11 mouse cellular contexts compared by ENCODE assay signal in the genomic region with DNA sequence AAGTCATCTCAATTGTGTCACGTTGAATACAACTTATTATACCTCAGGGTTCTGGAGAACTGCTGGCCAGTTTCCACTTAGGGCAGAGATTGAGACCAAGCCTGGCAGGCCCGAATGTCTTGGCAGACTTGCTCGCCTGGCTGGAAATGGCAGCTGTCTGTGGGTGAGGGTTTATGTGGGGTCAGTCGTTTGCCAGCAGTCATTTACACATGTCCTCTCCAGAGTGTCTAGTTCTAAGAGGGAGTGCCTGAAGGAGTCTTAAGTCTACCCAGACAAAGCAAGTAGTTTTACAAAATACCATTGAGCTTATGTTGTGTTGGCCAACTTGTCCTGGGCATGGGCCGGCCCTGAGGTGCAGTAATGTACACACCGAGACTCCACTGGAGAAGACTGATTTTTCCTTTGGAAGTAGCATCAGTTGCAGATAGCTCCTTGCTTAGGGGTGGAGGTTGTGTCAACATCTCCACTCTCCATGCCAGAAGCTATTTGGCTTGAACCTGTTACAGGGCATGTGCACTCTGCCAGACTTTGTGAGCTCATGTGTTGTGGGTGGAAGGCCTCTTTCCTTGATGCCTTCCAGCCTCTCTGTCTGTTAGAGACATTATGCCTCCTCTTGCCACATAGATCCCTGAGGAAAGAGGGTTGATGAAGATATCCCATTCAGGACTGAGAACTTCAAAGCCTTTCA.
DNase-seq lines count a peak whose midpoint lies in the region; ATAC-seq and TF ChIP-seq lines count a peak whose summit lies in the region.
"Had no signal": no experiment of that assay in that cellular context is flagged by ENCODE, and none has a peak within 500 bp of the region (broad histone marks: within the 10 kb centered on the region; RNA-seq: fewer than 3 reads in every experiment).

No protein-coding gene starts in this region.

- H3K4me3 ChIP-seq in hindbrain, embryonic 15.5 days: no peak overlapping the region
- no peak overlapping the region for H3K4me3 ChIP-seq in hindbrain, embryonic 10.5 days
- no peak overlapping the region for H3K4me3 ChIP-seq in lung, embryonic 16.5 days (ENCODE audit: low read length)
- H3K4me3 ChIP-seq in thymus, adult 2 months (ENCODE audit: control insufficient read depth, insufficient read depth, low read length): no peak overlapping the region
- H3K4me3 ChIP-seq: embryonic facial prominence, embryonic 13.5 days; neural tube, embryonic 13.5 days; stomach, embryonic 15.5 days had no signal

- H3K4me1 ChIP-seq in hindbrain, embryonic 15.5 days (replicated peaks): no peaks in the 10 kb centered on the region
- no peaks in the 10 kb centered on the region for H3K4me1 ChIP-seq in hindbrain, embryonic 10.5 days (replicated peaks)
- H3K4me1 ChIP-seq in lung, embryonic 16.5 days (replicated peaks; ENCODE audit: control insufficient read depth, insufficient read depth, low read length): peaks cover 7% of the 10 kb centered on the region
- H3K4me1 ChIP-seq in thymus, adult 2 months (replicated peaks; ENCODE audit: control insufficient read depth, insufficient read depth, low read length): no peaks in the 10 kb centered on the region
- H3K4me1 ChIP-seq: embryonic facial prominence, embryonic 13.5 days; neural tube, embryonic 13.5 days; stomach, embryonic 15.5 days had no signal

- H3K27ac ChIP-seq in hindbrain, embryonic 15.5 days (replicated peaks): no peak overlapping the region
- H3K27ac ChIP-seq in hindbrain, embryonic 10.5 days: no peak overlapping the region
- H3K27ac ChIP-seq in lung, embryonic 16.5 days (ENCODE audit: low read length): no peak overlapping the region
- H3K27ac ChIP-seq in thymus, adult 2 months (ENCODE audit: control insufficient read depth, insufficient read depth, low read length): no peak overlapping the region
- H3K27ac ChIP-seq: embryonic facial prominence, embryonic 13.5 days; neural tube, embryonic 13.5 days; stomach, embryonic 15.5 days had no signal

- intact Hi-C loops in gastrocnemius, postnatal 36 days (cut with DNase I): no loop called here

- no peak for DNase-seq in hindbrain, embryonic 10.5 days (ENCODE audit: low spot score)
- peak; percentile 15 to 39 for DNase-seq in adrenal gland, postnatal 36 days
- DNase-seq in gastrocnemius, postnatal 36 days: peak; percentile 64 to 75
- no peak for DNase-seq in thymus, postnatal 36 days
- DNase-seq in thymus, adult 2 months: no peak

- H3K9me3 ChIP-seq in hindbrain, embryonic 15.5 days: no peaks in the 10 kb centered on the region
- peaks cover 7% of the 10 kb centered on the region; the same call in 1 of the 2 replicates for H3K9me3 ChIP-seq in hindbrain, embryonic 10.5 days
- 0 out of 2 replicates have a peak, but pooled peaks cover 6% of the 10 kb centered on the region for H3K9me3 ChIP-seq in lung, embryonic 16.5 days (ENCODE audit: control insufficient read depth, low read length)
- H3K9me3 ChIP-seq: stomach, embryonic 15.5 days had no signal

- no peaks in the 10 kb centered on the region for H3K27me3 ChIP-seq in hindbrain, embryonic 15.5 days
- no peaks in the 10 kb centered on the region for H3K27me3 ChIP-seq in hindbrain, embryonic 10.5 days (ENCODE audit: insufficient read depth, poor library complexity, severe bottlenecking)
- no peaks in the 10 kb centered on the region for H3K27me3 ChIP-seq in lung, embryonic 16.5 days (ENCODE audit: control insufficient read depth, insufficient read depth, low read depth, low read length)
- H3K27me3 ChIP-seq in thymus, adult 2 months (ENCODE audit: control insufficient read depth, insufficient read depth, low read length): no peaks in the 10 kb centered on the region
- H3K27me3 ChIP-seq: embryonic facial prominence, embryonic 13.5 days; neural tube, embryonic 13.5 days; stomach, embryonic 15.5 days had no signal

- H3K9ac ChIP-seq in hindbrain, embryonic 15.5 days: no peak overlapping the region
- no peak overlapping the region for H3K9ac ChIP-seq in lung, embryonic 16.5 days (ENCODE audit: low read length)
- H3K9ac ChIP-seq: embryonic facial prominence, embryonic 13.5 days; neural tube, embryonic 13.5 days; stomach, embryonic 15.5 days had no signal

- 74% methylated on average over 6 of the region's 6 CpGs for WGBS in hindbrain, embryonic 15.5 days
- WGBS in hindbrain, embryonic 10.5 days: 92% methylated on average over 6 of the region's 6 CpGs
- WGBS in lung, embryonic 16.5 days: 63% methylated on average over 6 of the region's 6 CpGs
- 96% methylated on average over 6 of the region's 6 CpGs for WGBS in thymus, adult 2 months

- no peak overlapping the region for H3K4me2 ChIP-seq in hindbrain, embryonic 15.5 days
- no peak overlapping the region for H3K4me2 ChIP-seq in lung, embryonic 16.5 days (ENCODE audit: low read depth, low read length)
- H3K4me2 ChIP-seq: embryonic facial prominence, embryonic 13.5 days; neural tube, embryonic 13.5 days; stomach, embryonic 15.5 days had no signal

- no peak for TF ChIP-seq POLR2A in thymus, adult 2 months (IDR thresholded peaks at IDR 0.05; ENCODE audit: control insufficient read depth, extremely low read depth, insufficient read depth, low read length, poor library complexity)

- peaks cover 9% of the 10 kb centered on the region; the same call in 1 of the 2 replicates for H3K36me3 ChIP-seq in hindbrain, embryonic 15.5 days
- H3K36me3 ChIP-seq in hindbrain, embryonic 10.5 days: peaks cover 39% of the 10 kb centered on the region
- peaks cover 8% of the 10 kb centered on the region for H3K36me3 ChIP-seq in lung, embryonic 16.5 days (ENCODE audit: control insufficient read depth, insufficient read depth, low read length)
- H3K36me3 ChIP-seq in thymus, adult 2 months (ENCODE audit: control insufficient read depth, insufficient read depth, low read length): peaks cover 29% of the 10 kb centered on the region

- TF ChIP-seq CTCF in thymus, adult 2 months (IDR thresholded peaks at IDR 0.05; ENCODE audit: borderline replicate concordance, control insufficient read depth, extremely low read depth, insufficient read depth, low read length, poor library complexity): no peak

- peak; percentile 59; the same call in 1 of the 2 replicates for ATAC-seq in hindbrain, embryonic 15.5 days (ENCODE audit: low FRiP score, low read depth)
- ATAC-seq in lung, embryonic 16.5 days (ENCODE audit: low read depth): peak; percentile 54; the same call in 1 of the 2 replicates
- ATAC-seq in megakaryocyte progenitor cell, adult 5-6 weeks (replicated peaks; ENCODE audit: poor library complexity): no peak

Comparison
In these comparisons a context has a peak if more than half of its experiments do, and no peak if none do; other contexts are left out.
1. DNase-seq: peak in adrenal gland, postnatal 36 days (2 of 2) and gastrocnemius, postnatal 36 days (2 of 2); none in hindbrain, embryonic 10.5 days (single experiment), thymus, postnatal 36 days (0 of 2) and thymus, adult 2 months (single experiment).